Mouse (Mus musculus): ENCODE results near the gene Serpinb9c.
"Not testable (repeated sequence)": the region's sequence is repeated elsewhere in the genome, so short reads cannot be mapped to it uniquely, and the experiment has no call there.

Gene Serpinb9c

DNA sequence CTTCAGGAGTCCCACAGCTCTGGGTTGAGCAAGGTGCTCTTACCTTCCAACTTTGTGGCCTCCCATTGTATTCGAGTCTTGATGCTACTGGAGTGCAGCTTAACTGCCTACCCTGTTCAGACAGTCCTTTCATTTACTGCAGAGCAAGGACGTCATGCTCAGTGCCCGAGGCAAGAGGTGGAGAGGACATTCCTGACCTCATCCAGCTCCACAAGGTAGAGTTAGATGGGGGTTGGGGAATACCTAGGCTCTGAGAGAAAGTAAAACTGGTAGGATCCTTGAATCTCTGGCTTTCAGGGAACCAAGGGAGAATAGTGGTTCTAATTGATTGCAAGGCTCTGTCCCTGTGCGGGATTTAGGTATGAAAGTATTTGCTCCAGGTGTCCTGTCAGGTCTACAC, at the start of gene Serpinb9c:
Gene Serpinb9c, minus strand, starts transcription at position 101 of the 400 bp plus-strand sequence.
- no peak for DNase-seq (ENCODE audit: low read depth, low spot score)

DNA sequence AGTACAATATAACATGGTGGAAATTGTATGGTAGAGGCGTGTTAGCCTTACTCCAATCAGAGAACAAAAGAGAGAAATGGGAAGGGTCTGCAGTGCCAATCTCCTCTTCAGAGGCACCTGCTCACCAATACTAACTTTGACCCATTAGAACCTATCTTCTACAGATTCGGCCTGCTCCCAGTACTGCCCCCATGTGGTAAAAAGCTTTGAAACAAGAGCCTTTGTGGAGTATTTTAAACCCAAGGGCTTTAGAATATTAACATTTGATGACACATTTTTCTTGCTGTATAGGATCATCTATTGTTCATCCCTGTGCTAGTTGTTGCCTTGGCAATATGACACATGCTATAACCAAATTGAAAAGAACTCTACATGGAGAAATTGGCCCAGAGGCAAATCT, 40.2 kb upstream of the Serpinb9c start:
- no peak for DNase-seq (ENCODE audit: low read depth, low spot score)

DNA sequence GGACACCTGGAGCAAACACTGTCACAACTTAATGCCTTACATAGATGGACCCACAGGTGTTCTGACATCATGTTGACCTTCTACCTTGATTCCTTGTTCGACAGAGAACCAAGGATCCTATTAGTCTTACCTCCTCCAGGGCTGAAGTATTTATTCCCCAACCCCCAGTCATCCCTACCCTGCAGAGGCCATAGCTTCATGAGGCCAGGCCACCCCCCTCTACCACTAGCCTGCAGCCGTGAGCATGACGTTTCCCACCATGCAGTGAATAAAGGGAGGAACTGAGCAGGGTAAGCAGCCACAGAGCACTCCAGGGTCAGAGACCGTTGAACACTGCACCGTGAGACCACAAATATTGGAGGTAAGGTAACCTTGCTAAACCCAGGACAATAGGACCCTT, 33.1 kb upstream of the Serpinb9c start, which contains the start of gene Serpinb9d:
Gene Serpinb9d, plus strand, starts transcription at position 301 of the 400 bp plus-strand sequence.
- no peak for DNase-seq (ENCODE audit: low read depth, low spot score)

DNA sequence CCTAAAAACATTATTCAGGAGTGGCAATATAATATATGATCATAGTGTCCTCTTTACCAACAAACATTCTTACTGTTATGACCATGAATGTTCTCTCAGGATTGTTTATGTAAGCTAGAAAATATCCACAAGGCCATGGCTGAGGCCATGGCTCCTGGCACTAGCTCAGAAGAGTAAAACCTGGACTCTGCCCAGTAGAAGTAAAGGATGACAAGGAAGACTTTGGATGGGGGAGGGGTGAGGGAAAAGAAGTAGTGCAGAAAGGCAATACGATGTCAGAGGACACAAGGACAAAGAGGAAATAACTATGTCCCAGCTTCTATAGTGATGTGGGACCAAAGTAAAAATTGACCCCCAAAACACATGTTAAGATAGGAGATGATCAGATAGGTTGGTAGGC, 30.9 kb upstream of the Serpinb9c start:
- not testable (repeated sequence) for DNase-seq (ENCODE audit: low read depth, low spot score)

DNA sequence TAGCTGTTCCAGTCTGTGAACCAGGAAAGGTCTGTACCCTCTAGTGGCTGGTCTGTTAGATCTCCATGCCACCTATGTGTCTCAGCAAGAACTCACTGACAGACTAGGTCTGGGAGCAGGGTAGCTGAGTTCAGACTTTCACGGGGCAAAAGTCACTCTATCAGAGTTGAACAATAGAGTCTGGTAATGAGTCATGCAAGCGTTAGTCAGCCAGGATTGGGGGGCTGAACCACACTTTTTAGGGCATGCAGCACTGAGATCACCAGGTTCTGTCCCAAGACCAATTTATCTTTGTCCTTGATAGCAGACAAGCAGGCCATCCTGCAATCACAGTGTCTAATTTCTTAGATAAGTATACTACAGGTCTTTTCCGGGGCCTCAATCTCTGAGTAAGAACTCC, 18.1 kb downstream of the Serpinb9c start:
- no peak for DNase-seq (ENCODE audit: low read depth, low spot score)

DNA sequence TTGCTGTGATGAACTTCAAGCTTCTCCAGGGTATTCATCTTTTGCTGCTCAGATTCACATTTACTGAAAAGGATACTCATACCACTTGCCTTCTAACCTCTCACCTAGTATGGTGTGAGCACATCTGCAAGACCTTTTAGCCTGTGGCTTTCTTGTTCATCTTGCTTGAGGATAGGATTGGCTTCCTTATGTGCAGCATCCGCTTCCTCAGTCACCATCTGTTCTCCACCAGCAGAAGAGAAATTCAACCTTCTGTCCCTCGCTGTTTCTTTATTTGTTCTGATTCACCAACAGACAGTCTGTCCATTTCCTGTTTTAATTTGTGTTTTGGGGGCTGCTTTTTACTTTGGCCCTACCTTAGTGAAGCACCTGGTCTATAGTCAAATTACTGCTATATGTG, 21.8 kb downstream of the Serpinb9c start:
- peak; percentile 11 for DNase-seq (ENCODE audit: low read depth, low spot score)

DNA sequence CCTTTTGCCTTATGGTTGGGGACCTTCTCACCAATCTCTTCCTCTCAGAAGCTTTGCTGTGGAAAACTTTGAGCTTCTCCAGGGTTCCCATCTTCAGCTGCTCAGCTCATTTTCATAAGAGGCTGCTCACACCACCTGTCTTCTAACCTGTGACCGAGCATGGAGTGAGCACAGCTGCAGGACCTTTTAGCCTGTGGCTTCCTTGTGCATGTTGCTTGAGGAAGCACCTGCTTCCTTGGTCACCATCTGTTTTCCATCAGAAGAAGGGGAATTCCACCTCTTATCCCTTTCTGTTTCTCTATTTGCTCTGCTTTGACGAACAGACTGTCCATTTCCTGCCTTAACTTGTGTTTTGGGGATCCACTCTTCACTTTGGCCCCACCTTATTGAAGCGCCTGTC, 46.5 kb downstream of the Serpinb9c start:
- no peak for DNase-seq (ENCODE audit: low read depth, low spot score)

DNA sequence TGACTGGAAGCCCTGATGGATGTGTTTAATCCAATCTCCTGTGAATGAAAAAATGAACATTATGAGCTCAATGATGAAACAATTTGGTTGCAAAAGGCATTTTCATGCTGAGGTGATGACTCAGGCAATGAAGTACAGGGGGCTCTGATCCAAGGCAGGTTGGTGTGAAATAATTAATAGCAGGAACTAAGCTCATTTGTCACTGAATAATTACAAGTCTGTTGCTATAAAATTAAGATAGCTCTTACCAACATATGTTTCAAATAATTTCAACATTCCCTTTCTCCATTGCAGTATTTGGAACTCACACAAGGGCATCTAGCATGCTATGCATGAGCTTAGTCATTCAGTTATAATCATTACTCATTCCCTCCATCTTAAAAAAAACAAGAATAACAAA, 53.9 kb downstream of the Serpinb9c start:
- DNase-seq (ENCODE audit: low read depth, low spot score) = no peak
